Mouse (Mus musculus) erythroblast, embryonic 14.5 days (primary cell): ENCODE measurements around the gene Rtp3. TPM values are rescaled to one million over a fixed set of nuclear protein-coding genes. Genes with fewer than 3 reads are reported as not detected.

Experiments used
- H3K27me3 ChIP-seq: 2 replicates; pipeline ENCODE4 v1.6.1; 2012; ENCODE audit warnings: inconsistent platforms; ENCODE audit not compliant: control insufficient read depth
- H3K36me3 ChIP-seq: 2 replicates; pipeline ENCODE4 v1.6.1; 2012; ENCODE audit warnings: mild to moderate bottlenecking, inconsistent platforms; ENCODE audit not compliant: control insufficient read depth
- H3K4me1 ChIP-seq: 2 replicates; pipeline ENCODE4 v1.6.1; 2012; ENCODE audit warnings: inconsistent platforms; ENCODE audit not compliant: control insufficient read depth
- H3K4me3 ChIP-seq: replicated peaks from 2 replicates; pipeline ENCODE3; 2012; ENCODE audit warnings: moderate library complexity, mild to moderate bottlenecking, inconsistent platforms
- H3K9me3 ChIP-seq: 2 replicates; pipeline ENCODE4 v1.6.1; 2012; ENCODE audit warnings: low read length, inconsistent platforms, mixed read lengths; ENCODE audit not compliant: control insufficient read depth
- GATA1 ChIP-seq: IDR thresholded peaks from 2 replicates; pipeline ENCODE4 v1.6.1; 2012; ENCODE audit warnings: low read length, inconsistent platforms, mixed read lengths
- TAL1 ChIP-seq: IDR thresholded peaks from 3 replicates; pipeline ENCODE4 v1.6.1; 2012; ENCODE audit warnings: low read length, inconsistent platforms, mixed read lengths
- polyA plus RNA-seq: library from polyadenylated mRNA; stranded (reverse); fragments of >175 nt; gene quantifications from 2 replicates; pipeline ENCODE4 v1.2.3, GENCODE M21; 2012

Gene Rtp3
- polyA plus RNA-seq = 0.02 TPM in 1 of 2 replicates, not detected in the other

GRCm38 (mm10) chr9:110990204-110990603 lies at the start of gene Rtp3:
Gene Rtp3, minus strand, starts transcription at chr9:110990583.
- peaks cover 6% of the 10 kb centered on the region for H3K4me1 ChIP-seq
- TF ChIP-seq GATA1 (no peak), TAL1 (no peak)
- H3K4me3 ChIP-seq = peak within 1 kb of the TSS; percentile 7
- H3K9me3 ChIP-seq = no peaks in the 10 kb centered on the region; the same call in 1 of the 2 replicates
- no peaks in the 10 kb centered on the region for H3K27me3 ChIP-seq
- H3K36me3 ChIP-seq = peaks cover 2% of the 10 kb centered on the region; the same call in 1 of the 2 replicates

GRCm38 (mm10) chr9:111039966-111040365 lies 49.6 kb upstream of the Rtp3 start:
- Histone ChIP-seq H3K36me3 (no peaks in the 10 kb centered on the region), H3K4me1 (no peaks in the 10 kb centered on the region), H3K4me3 (no peak overlapping the region), H3K9me3 (no peaks in the 10 kb centered on the region), H3K27me3 (no peaks in the 10 kb centered on the region)
- TF ChIP-seq GATA1 (no peak), TAL1 (no peak)

- Histone ChIP-seq H3K4me3 (no peak overlapping the region), H3K27me3 (no peaks in the 10 kb centered on the region), H3K9me3 (no peaks in the 10 kb centered on the region), H3K36me3 (no peaks in the 10 kb centered on the region), H3K4me1 (no peaks in the 10 kb centered on the region)
- TF ChIP-seq TAL1 (no peak), GATA1 (no peak)
Measured at GRCm38 (mm10) chr9:111033717-111034116, 43.3 kb upstream of the Rtp3 start.

- no peak for TF ChIP-seq GATA1
- TF ChIP-seq TAL1 = no peak
- no peaks in the 10 kb centered on the region for H3K36me3 ChIP-seq
- no peaks in the 10 kb centered on the region for H3K27me3 ChIP-seq
- H3K4me3 ChIP-seq = no peak overlapping the region
- no peaks in the 10 kb centered on the region for H3K4me1 ChIP-seq
- no peaks in the 10 kb centered on the region for H3K9me3 ChIP-seq
Measured at GRCm38 (mm10) chr9:111026791-111027190, 36.4 kb upstream of the Rtp3 start.

- Histone ChIP-seq H3K9me3 (no peaks in the 10 kb centered on the region), H3K4me1 (peaks cover 3% of the 10 kb centered on the region; the same call in 1 of the 2 replicates), H3K4me3 (no peak within 1 kb of the TSS), H3K27me3 (no peaks in the 10 kb centered on the region), H3K36me3 (no peaks in the 10 kb centered on the region)
- no peak for TF ChIP-seq TAL1
- no peak for TF ChIP-seq GATA1
Measured at GRCm38 (mm10) chr9:111019022-111019421, 28.6 kb upstream of the Rtp3 start, which contains the start of gene Ltf. Gene Ltf, plus strand, starts transcription at chr9:111019271.

- no peaks in the 10 kb centered on the region for H3K9me3 ChIP-seq
- peaks cover 3% of the 10 kb centered on the region; the same call in 1 of the 2 replicates for H3K4me1 ChIP-seq
- no peaks in the 10 kb centered on the region for H3K27me3 ChIP-seq
- H3K36me3 ChIP-seq = no peaks in the 10 kb centered on the region
- no peak overlapping the region for H3K4me3 ChIP-seq
- TF ChIP-seq TAL1 (no peak), GATA1 (no peak)
Measured at GRCm38 (mm10) chr9:111015658-111016057, 25.3 kb upstream of the Rtp3 start.

- no peak for TF ChIP-seq GATA1
- TF ChIP-seq TAL1 = no peak
- Histone ChIP-seq H3K4me3 (no peak overlapping the region), H3K27me3 (no peaks in the 10 kb centered on the region)
Measured at GRCm38 (mm10) chr9:111012041-111012440, 21.7 kb upstream of the Rtp3 start.

GRCm38 (mm10) chr9:111011550-111011949 lies 21.2 kb upstream of the Rtp3 start:
- TF ChIP-seq GATA1 = no peak
- no peaks in the 10 kb centered on the region for H3K27me3 ChIP-seq
- H3K4me1 ChIP-seq = no peaks in the 10 kb centered on the region
- no peaks in the 10 kb centered on the region for H3K36me3 ChIP-seq
- no peaks in the 10 kb centered on the region for H3K9me3 ChIP-seq
- no peak overlapping the region for H3K4me3 ChIP-seq

More at GRCm38 (mm10) chr9:111012041-111012440, 21.7 kb upstream of the Rtp3 start:
- no peaks in the 10 kb centered on the region for H3K9me3 ChIP-seq
- no peaks in the 10 kb centered on the region for H3K4me1 ChIP-seq
- H3K36me3 ChIP-seq = no peaks in the 10 kb centered on the region

- H3K4me3 ChIP-seq = no peak overlapping the region
- no peaks in the 10 kb centered on the region for H3K36me3 ChIP-seq
- H3K4me1 ChIP-seq = no peaks in the 10 kb centered on the region
- TF ChIP-seq TAL1 = no peak
- H3K9me3 ChIP-seq = no peaks in the 10 kb centered on the region
- H3K27me3 ChIP-seq = no peaks in the 10 kb centered on the region
Measured at GRCm38 (mm10) chr9:111009763-111010162, 19.4 kb upstream of the Rtp3 start.

GRCm38 (mm10) chr9:111006544-111006943 lies 16.2 kb upstream of the Rtp3 start:
- Histone ChIP-seq H3K4me1 (no peaks in the 10 kb centered on the region), H3K4me3 (no peak overlapping the region), H3K27me3 (no peaks in the 10 kb centered on the region), H3K36me3 (no peaks in the 10 kb centered on the region), H3K9me3 (no peaks in the 10 kb centered on the region)
- TF ChIP-seq TAL1 (no peak), GATA1 (no peak)
